Mouse (Mus musculus) kidney, adult 2 months (tissue): ENCODE measurements around the gene Smu1.

Source experiments
- CTCF ChIP-seq: fragments of 200-500 bp; conservative IDR thresholded peaks from 2 replicates; pipeline ENCODE4 v1.5.1; 2011; ENCODE audit warnings: low read depth, mild to moderate bottlenecking, control low read depth, low read length, moderate library complexity, mixed read lengths; ENCODE audit not compliant: insufficient read depth, insufficient read length
- POLR2A ChIP-seq: fragments of 200-500 bp; IDR thresholded peaks from one replicate; pipeline ENCODE4 v1.6.1; 2011; ENCODE audit warnings: low read depth, low read length, control low read depth

DNA sequence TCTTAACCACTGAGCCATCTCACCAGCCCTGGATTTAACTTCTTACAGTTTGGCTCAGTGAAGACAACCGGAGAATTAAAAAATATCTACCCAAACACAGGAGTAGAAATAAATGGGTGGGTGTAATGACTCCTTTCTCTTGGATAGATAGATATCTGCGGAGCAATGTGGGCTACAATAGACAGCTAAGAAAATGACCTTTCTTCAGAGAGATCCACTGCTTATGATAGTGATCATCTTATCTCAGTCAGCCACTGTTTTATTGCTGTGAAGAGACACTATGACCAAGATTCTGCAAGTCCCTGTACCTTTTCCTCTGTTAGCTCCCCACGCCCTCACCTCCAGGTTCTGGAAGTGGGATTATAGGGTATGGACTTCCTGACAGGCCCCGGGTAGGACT, 25.3 kb upstream of the Smu1 start:
- TF ChIP-seq CTCF (no peak), POLR2A (no peak)
